Mouse (Mus musculus) monocyte, adult 5-6 weeks (primary cell): ENCODE measurements around the gene Agr2. TPM values are rescaled to one million over a fixed set of nuclear protein-coding genes. Genes with fewer than 3 reads are reported as not detected.

Experiments used
- ATAC-seq: fragments of 153-309, 156-312 bp; replicated peaks from 2 replicates; pipeline ENCODE4 v1.8.0; 2017; ENCODE audit warnings: mild to moderate bottlenecking; ENCODE audit not compliant: low TSS enrichment, insufficient number of reproducible peaks, severe bottlenecking, poor library complexity, low FRiP score
- total RNA-seq: library from RNA; stranded (forward); fragments of 200-1000, 200-491, 200-594 nt; gene quantifications from 3 replicates; pipeline ENCODE4 v1.2.3, GENCODE M21; 2017

Gene Agr2
- total RNA-seq = not detected in 3 replicates

GRCm38 (mm10) chr12:35992711-35993110 lies at the start of gene Agr2:
Gene Agr2 (plus strand): TSS chr12:35992907.
- ATAC-seq = no peak

GRCm38 (mm10) chr12:35951757-35952156 lies 41.0 kb upstream of the Agr2 start:
- ATAC-seq = no peak

GRCm38 (mm10) chr12:35957235-35957634 lies 35.5 kb upstream of the Agr2 start:
- ATAC-seq = no peak

- no peak for ATAC-seq
These were observed 26.5 kb upstream of the Agr2 start for GRCm38 (mm10) chr12:35966098-35966767.

- no peak for ATAC-seq
These were observed 26.0 kb upstream of the Agr2 start for GRCm38 (mm10) chr12:35966768-35967141.

- ATAC-seq = no peak; the same call in 1 of the 2 replicates
These were observed 16.8 kb upstream of the Agr2 start for GRCm38 (mm10) chr12:35975898-35976297.

GRCm38 (mm10) chr12:35977633-35978246 lies 15.0 kb upstream of the Agr2 start:
- no peak for ATAC-seq

GRCm38 (mm10) chr12:35979625-35980024 lies 13.1 kb upstream of the Agr2 start:
- ATAC-seq = no peak

GRCm38 (mm10) chr12:35981732-35982360 lies 10.9 kb upstream of the Agr2 start:
- peak; percentile 41 for ATAC-seq

GRCm38 (mm10) chr12:35983472-35983871 lies 9.2 kb upstream of the Agr2 start:
- ATAC-seq = peak; percentile 93

- ATAC-seq = no peak
These were observed 8.0 kb upstream of the Agr2 start for GRCm38 (mm10) chr12:35984743-35985142.

GRCm38 (mm10) chr12:35993583-35993982 lies 876 bp downstream of the Agr2 start:
- ATAC-seq = no peak

GRCm38 (mm10) chr12:35994098-35994497 lies 1.4 kb downstream of the Agr2 start:
- no peak for ATAC-seq

- peak; percentile 46 for ATAC-seq
These were observed 3.1 kb downstream of the Agr2 start for GRCm38 (mm10) chr12:35995799-35996198.

GRCm38 (mm10) chr12:36004714-36005113 lies 12.0 kb downstream of the Agr2 start:
- no peak for ATAC-seq

GRCm38 (mm10) chr12:36007581-36007980 lies 14.9 kb downstream of the Agr2 start:
- no peak for ATAC-seq

GRCm38 (mm10) chr12:36008364-36009047 lies 15.8 kb downstream of the Agr2 start:
- ATAC-seq = no peak

- ATAC-seq = no peak
These were observed 20.7 kb downstream of the Agr2 start for GRCm38 (mm10) chr12:36013216-36013910.

GRCm38 (mm10) chr12:36017791-36018190 lies 25.1 kb downstream of the Agr2 start:
- no peak for ATAC-seq
